Mouse (Mus musculus) limb, embryonic 10.5 days (tissue): Measurements from ENCODE around the gene Ugcg. TPM values are rescaled to one million over a fixed set of nuclear protein-coding genes. Genes with fewer than 3 reads are reported as not detected.

Experiments used
- DNase-seq: peaks from one replicate; pipeline ENCODE4 v3.0.0-alpha.2; 2017; ENCODE audit warnings: low spot score
- H3K27ac ChIP-seq: fragments of 300-500 bp; sonication (generic); 2 replicates; pipeline ENCODE4 v1.5.1; 2016; ENCODE audit warnings: mild to moderate bottlenecking
- H3K27me3 ChIP-seq: fragments of 300-500 bp; sonication (generic); 2 replicates; pipeline ENCODE4 v1.6.1; 2016; ENCODE audit warnings: low read depth, mild to moderate bottlenecking; ENCODE audit not compliant: poor library complexity, severe bottlenecking
- H3K36me3 ChIP-seq: fragments of 300-500 bp; sonication (generic); 2 replicates; pipeline ENCODE4 v1.6.1; 2016; ENCODE audit warnings: mild to moderate bottlenecking, moderate library complexity
- H3K4me1 ChIP-seq: fragments of 300-500 bp; sonication (generic); 2 replicates; pipeline ENCODE4 v1.6.1; 2016
- H3K4me3 ChIP-seq: fragments of 300-500 bp; sonication (generic); 2 replicates; pipeline ENCODE4 v1.5.1; 2016; ENCODE audit warnings: mild to moderate bottlenecking, moderate library complexity
- H3K9me3 ChIP-seq: fragments of 300-500 bp; sonication (generic); replicated peaks from 2 replicates; pipeline ENCODE4 v1.6.1; 2016; ENCODE audit warnings: mild to moderate bottlenecking
- WGBS: fragments of 180-500 bp; shearing (Covaris S2); methylation state at CpG from one replicate; pipeline ENCODE4 v1.1.7; 2016; 5-methylcytosine and 5-hydroxymethylcytosine counted together
- polyA plus RNA-seq: library from polyadenylated mRNA; unstranded; fragments of >200 nt; fragmentation: Nextera tagmentation; extraction: Ambion mirVana; gene quantifications from 2 replicates; pipeline ENCODE4 v1.2.1, GENCODE M21; 2016

Gene Ugcg
- polyA plus RNA-seq, 1 experiment from 2014 or later, result 9.2 TPM

GRCm38 (mm10) chr4:59215585-59215984, 26.5 kb downstream of the Ugcg start:
- Histone ChIP-seq H3K36me3 (peaks cover 62% of the 10 kb centered on the region), H3K4me3 (no peak overlapping the region), H3K27me3 (no peaks in the 10 kb centered on the region), H3K27ac (no peak overlapping the region), H3K9me3 (no peaks in the 10 kb centered on the region), H3K4me1 (no peaks in the 10 kb centered on the region)
- no peak for DNase-seq
- WGBS, result 93% methylated on average over 3 of the region's 3 CpGs

GRCm38 (mm10) chr4:59217101-59217500, 28.0 kb downstream of the Ugcg start:
- no peak for DNase-seq
- no peak overlapping the region for H3K4me3 ChIP-seq
- peaks cover 67% of the 10 kb centered on the region for H3K36me3 ChIP-seq
- no peaks in the 10 kb centered on the region for H3K27me3 ChIP-seq
- no peaks in the 10 kb centered on the region for H3K9me3 ChIP-seq
- 94% methylated on average over 7 of the region's 7 CpGs for WGBS
- H3K4me1 ChIP-seq, result no peaks in the 10 kb centered on the region
- no peak overlapping the region for H3K27ac ChIP-seq

- Histone ChIP-seq H3K9me3 (no peaks in the 10 kb centered on the region), H3K4me3 (no peak overlapping the region), H3K36me3 (peaks cover 71% of the 10 kb centered on the region), H3K27me3 (no peaks in the 10 kb centered on the region), H3K4me1 (no peaks in the 10 kb centered on the region), H3K27ac (no peak overlapping the region)
- DNase-seq, result no peak
- 86% methylated on average over 7 of the region's 7 CpGs for WGBS
Observed at GRCm38 (mm10) chr4:59218154-59218553, 29.1 kb downstream of the Ugcg start.

GRCm38 (mm10) chr4:59222226-59222625, 33.2 kb downstream of the Ugcg start:
- Histone ChIP-seq H3K36me3 (peaks cover 62% of the 10 kb centered on the region), H3K9me3 (no peaks in the 10 kb centered on the region), H3K4me3 (no peak overlapping the region), H3K27me3 (no peaks in the 10 kb centered on the region), H3K27ac (no peak overlapping the region), H3K4me1 (no peaks in the 10 kb centered on the region)
- no peak for DNase-seq
- WGBS, result 96% methylated on average over 9 of the region's 9 CpGs

DNA sequence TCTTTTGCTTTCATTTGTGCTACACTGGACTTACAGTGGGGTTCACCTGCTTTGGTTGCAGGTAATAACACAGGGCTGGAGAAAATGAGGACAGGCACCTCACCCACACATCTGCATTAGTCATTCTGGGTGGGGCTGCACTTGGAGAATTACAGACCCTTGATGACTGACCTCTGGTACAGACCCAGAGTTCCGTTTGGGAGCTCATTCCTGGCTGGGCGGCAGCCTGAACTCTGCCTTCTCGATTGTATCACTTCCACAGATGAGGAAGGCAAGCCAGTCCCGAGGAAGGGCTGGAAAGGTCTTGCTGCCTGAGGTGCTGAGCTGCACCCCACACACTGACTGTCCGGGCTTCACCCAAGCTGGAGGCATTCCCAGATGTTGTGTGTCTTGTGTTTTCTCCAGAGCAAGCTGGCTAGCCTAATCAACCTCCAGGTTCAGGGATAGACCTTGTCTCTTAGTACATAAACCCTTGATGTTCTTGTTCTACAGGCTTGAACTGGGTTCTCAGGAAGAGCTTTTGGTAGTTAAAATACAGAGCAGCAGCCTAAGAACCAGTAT, 34.1 kb downstream of the Ugcg start:
- Histone ChIP-seq H3K9me3 (no peaks in the 10 kb centered on the region), H3K4me1 (no peaks in the 10 kb centered on the region), H3K36me3 (peaks cover 56% of the 10 kb centered on the region), H3K27ac (no peak overlapping the region), H3K27me3 (no peaks in the 10 kb centered on the region), H3K4me3 (no peak overlapping the region)
- 93% methylated on average over 5 of the region's 5 CpGs for WGBS
- DNase-seq, result no peak

DNA sequence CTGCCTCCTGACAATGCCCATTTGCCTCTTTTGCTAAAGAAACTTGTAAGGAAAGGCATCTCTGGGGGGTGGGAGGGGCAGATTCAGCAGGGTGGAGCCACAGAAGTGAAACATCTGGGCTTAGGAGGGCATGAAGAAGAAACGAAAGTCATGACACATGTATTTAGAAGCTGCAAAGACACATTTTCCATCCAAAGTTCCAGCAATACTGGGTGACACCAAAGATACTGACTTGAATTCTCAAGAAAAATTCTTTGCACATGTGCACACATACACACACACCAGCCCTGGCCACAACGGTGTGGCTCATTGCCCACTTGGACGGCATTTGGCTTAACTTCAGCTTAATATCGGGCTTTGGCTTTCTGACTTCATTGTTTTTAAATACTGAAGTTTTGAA, 35.8 kb downstream of the Ugcg start:
- Histone ChIP-seq H3K4me3 (no peak overlapping the region), H3K27me3 (no peaks in the 10 kb centered on the region), H3K27ac (no peak overlapping the region), H3K9me3 (no peaks in the 10 kb centered on the region), H3K4me1 (no peaks in the 10 kb centered on the region), H3K36me3 (peaks cover 41% of the 10 kb centered on the region)
- no peak for DNase-seq
- 92% methylated on average over 4 of the region's 4 CpGs for WGBS

- Histone ChIP-seq H3K27me3 (no peaks in the 10 kb centered on the region), H3K4me3 (no peak overlapping the region), H3K9me3 (no peaks in the 10 kb centered on the region), H3K27ac (no peak overlapping the region), H3K36me3 (peaks cover 27% of the 10 kb centered on the region), H3K4me1 (no peaks in the 10 kb centered on the region)
- 94% methylated on average over 9 of the region's 9 CpGs for WGBS
- no peak for DNase-seq
Observed at GRCm38 (mm10) chr4:59227047-59227446, 38.0 kb downstream of the Ugcg start.

DNA sequence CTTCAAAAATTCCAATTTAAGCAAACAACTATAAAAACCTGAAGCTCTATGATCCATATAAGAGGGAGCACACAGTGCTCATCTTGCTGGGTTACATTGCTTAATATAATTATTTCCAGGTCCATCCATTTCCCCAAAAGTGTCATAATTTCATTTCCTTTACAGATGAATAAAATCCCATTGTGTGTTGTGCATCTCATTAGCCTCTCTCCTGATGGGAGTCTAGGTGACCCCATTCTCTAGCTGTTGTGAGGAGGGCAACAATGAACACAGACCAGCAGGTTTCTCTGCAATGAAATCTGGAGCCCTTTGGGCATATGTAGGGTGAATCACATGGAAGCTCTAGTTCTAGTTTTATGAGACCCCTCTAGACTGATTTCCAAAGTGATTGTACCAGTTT, 39.9 kb downstream of the Ugcg start:
- H3K36me3 ChIP-seq, result peaks cover 12% of the 10 kb centered on the region
- no peak overlapping the region for H3K27ac ChIP-seq
- no peaks in the 10 kb centered on the region for H3K9me3 ChIP-seq
- no peak overlapping the region for H3K4me3 ChIP-seq
- no peaks in the 10 kb centered on the region for H3K27me3 ChIP-seq
- H3K4me1 ChIP-seq, result no peaks in the 10 kb centered on the region
- DNase-seq, result no peak

GRCm38 (mm10) chr4:59231266-59232055, 42.4 kb downstream of the Ugcg start:
- Histone ChIP-seq H3K9me3 (no peaks in the 10 kb centered on the region), H3K4me1 (no peaks in the 10 kb centered on the region), H3K4me3 (no peak overlapping the region), H3K36me3 (no peaks in the 10 kb centered on the region), H3K27me3 (no peaks in the 10 kb centered on the region), H3K27ac (peak overlapping the region; percentile 36; the same call in 1 of the 2 replicates)
- WGBS, result 85% methylated on average over 6 of the region's 6 CpGs
- DNase-seq, result no peak

- WGBS, result 93% methylated on average over 7 of the region's 10 CpGs
- no peak overlapping the region for H3K4me3 ChIP-seq
- H3K27ac ChIP-seq, result no peak overlapping the region
- DNase-seq, result no peak
- no peaks in the 10 kb centered on the region for H3K27me3 ChIP-seq
- H3K36me3 ChIP-seq, result no peaks in the 10 kb centered on the region
- H3K4me1 ChIP-seq, result 0 out of 2 replicates have a peak, but pooled peaks cover 4% of the 10 kb centered on the region
- H3K9me3 ChIP-seq, result no peaks in the 10 kb centered on the region
Observed at GRCm38 (mm10) chr4:59234014-59234413, 45.0 kb downstream of the Ugcg start.

GRCm38 (mm10) chr4:59234451-59235216, 45.6 kb downstream of the Ugcg start:
- DNase-seq, result no peak

DNA sequence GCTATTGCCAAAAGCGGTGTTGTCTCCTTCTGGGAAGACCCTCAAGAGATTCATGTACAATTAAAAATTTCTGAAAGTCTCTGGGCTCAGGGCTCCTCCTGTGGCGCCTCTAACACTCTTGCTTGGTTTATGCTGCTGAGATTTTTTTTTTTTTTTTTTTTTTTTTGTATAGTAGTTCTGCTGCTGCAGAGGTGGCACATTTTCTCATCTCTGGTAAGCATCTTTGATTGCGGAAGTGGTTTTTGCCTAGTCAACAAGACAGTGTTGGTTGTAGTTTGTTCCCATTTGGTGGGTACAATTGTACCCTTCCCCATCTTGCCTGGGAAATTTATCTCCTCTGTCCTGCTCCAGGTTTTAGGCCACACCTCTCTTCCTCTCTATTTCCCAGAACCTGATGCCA, 47.3 kb downstream of the Ugcg start:
- 93% methylated on average over 3 of the region's 3 CpGs for WGBS
- Histone ChIP-seq H3K9me3 (no peaks in the 10 kb centered on the region), H3K4me1 (peaks cover 12% of the 10 kb centered on the region), H3K36me3 (no peaks in the 10 kb centered on the region), H3K27me3 (no peaks in the 10 kb centered on the region), H3K27ac (no peak overlapping the region), H3K4me3 (no peak overlapping the region)
- DNase-seq, result no peak

More at GRCm38 (mm10) chr4:59234451-59235216, 45.6 kb downstream of the Ugcg start:
- no peak overlapping the region for H3K4me3 ChIP-seq
- H3K27ac ChIP-seq, result no peak overlapping the region
- H3K9me3 ChIP-seq, result no peaks in the 10 kb centered on the region
- WGBS, result 91% methylated on average over 23 of the region's 23 CpGs
- H3K36me3 ChIP-seq, result no peaks in the 10 kb centered on the region
- H3K27me3 ChIP-seq, result no peaks in the 10 kb centered on the region
- peaks cover 8% of the 10 kb centered on the region for H3K4me1 ChIP-seq

DNA sequence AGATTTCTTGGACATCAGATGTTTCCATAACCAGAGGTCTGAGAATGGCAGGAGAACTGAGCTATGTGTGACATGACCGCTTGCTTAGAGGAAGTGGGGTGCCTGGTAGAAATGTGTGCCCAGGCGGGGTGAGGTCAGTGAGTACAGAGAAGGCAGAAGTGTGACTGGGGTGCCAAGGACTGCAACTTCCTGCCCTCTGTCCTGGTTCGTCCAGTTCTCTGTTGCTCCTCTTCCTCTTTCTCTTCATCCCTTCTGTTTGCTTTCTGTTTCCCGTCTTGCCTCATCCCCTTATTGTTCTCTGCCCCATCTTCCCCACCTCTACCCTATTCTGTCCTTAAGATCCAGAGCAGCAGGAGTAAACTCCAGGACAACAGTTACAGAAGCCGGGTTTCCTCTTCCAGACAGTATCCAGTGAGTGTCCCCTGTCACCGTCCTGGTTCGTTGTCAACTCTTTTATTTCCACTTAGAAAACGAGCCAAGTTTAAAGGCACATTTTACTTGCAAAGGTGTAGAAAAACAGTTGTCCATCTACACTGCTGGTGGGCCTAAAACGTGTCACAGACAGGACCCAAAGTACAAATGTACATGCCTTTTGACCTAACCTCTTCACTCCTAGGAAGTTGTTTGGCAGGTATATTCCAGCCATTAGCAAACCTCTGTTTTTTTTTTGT, 49.7 kb downstream of the Ugcg start:
- Histone ChIP-seq H3K27me3 (no peaks in the 10 kb centered on the region), H3K4me1 (peaks cover 12% of the 10 kb centered on the region), H3K9me3 (no peaks in the 10 kb centered on the region), H3K27ac (no peak overlapping the region), H3K4me3 (no peak overlapping the region), H3K36me3 (no peaks in the 10 kb centered on the region)
- 78% methylated on average over 9 of the region's 9 CpGs for WGBS
- DNase-seq, result no peak
